Mouse (Mus musculus): ENCODE results near the gene C530008M17Rik. TPM values are rescaled to one million over a fixed set of nuclear protein-coding genes. Genes with fewer than 3 reads are reported as not detected.

C530008M17Rik gene
- total and polyA plus RNA-seq, 3 experiments, result 3.2 to 10.6 TPM; not detected in 1

DNA sequence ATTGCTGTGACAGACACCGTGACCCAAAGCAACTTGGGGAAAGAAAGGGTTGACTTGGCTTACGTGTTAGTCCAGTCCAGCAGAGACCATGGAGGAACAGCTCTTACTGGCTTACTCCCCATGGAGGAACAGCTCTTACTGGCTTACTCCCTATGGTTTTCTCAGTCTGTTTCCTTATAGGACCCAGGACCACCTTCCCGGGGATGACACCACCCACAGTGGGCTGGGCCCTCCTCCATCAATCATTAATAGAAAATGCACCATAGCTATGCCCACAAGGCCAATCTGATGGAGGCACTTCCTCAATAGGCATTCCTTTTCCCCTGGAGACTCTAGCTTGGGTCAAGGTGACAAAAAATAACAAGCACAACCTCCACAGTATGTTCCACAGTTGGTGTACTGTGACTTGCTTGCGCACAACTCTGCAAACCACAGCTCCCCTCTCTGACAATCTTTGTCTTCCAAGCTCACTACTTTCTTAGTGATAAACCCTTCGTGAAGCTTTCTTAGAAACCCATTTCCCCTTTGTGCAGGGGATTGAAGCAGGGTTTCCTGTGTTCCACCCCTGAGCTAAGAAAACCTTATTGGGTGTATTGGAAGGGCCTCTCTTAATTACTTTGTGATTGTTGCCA, 17.8 kb downstream of the C530008M17Rik start:
- Histone ChIP-seq H3K4me3 (ENCODE audit: control insufficient read depth in 1 of 2, insufficient read depth in 1 of 2, low read depth in 2 of 2, low read length in 2 of 2) (no peak overlapping the region), H3K27me3 (ENCODE audit: control insufficient read depth in 1 of 2, insufficient read depth in 2 of 2, low read length in 2 of 2) (no peaks in the 10 kb centered on the region), H3K27ac (ENCODE audit: control insufficient read depth, low read depth, low read length) (peak overlapping the region; percentile 2; the same call in 1 of the 2 replicates), H3K4me1 (ENCODE audit: control insufficient read depth in 1 of 2, insufficient read depth in 2 of 2, low read length in 2 of 2) (peaks cover 9 to 20% of the 10 kb centered on the region in 2 experiments; a peak in 3 of 4 replicates), H3K36me3 (ENCODE audit: control insufficient read depth in 1 of 2, insufficient read depth in 2 of 2, low read length in 2 of 2) (peaks cover 0 to 18% of the 10 kb centered on the region in 2 experiments; a peak in 2 of 4 replicates), H3K79me2 (ENCODE audit: control insufficient read depth, insufficient read depth, low read length, poor library complexity) (no peaks in the 10 kb centered on the region), H3K9me3 (replicated peaks; ENCODE audit: insufficient read depth, low read length) (no peaks in the 10 kb centered on the region), H3K9ac (ENCODE audit: control insufficient read depth, low read depth, low read length, poor library complexity, severe bottlenecking) (no peak overlapping the region)
- peak; percentile 70 for DNase-seq (ENCODE audit: low read depth, low spot score)
- TF ChIP-seq USF1 (IDR thresholded peaks at IDR 0.05; ENCODE audit: low read depth, low read length) (no peak), RAD21 (IDR thresholded peaks at IDR 0.05; ENCODE audit: low read depth, low read length) (no peak), EP300 (IDR thresholded peaks at IDR 0.05; ENCODE audit: low read depth in 1 of 2, low read length in 2 of 2) (peak; percentile 16 to 26; a peak in 2 of 4 replicates), TBP (IDR thresholded peaks at IDR 0.05; ENCODE audit: low read depth, low read length) (peak; percentile 76; the same call in 1 of the 2 replicates), UBTF (IDR thresholded peaks at IDR 0.05; ENCODE audit: borderline replicate concordance, insufficient read depth, low read depth, low read length) (no peak), MAZ (IDR thresholded peaks at IDR 0.05; ENCODE audit: low read depth, low read length) (no peak), GABPA (IDR thresholded peaks at IDR 0.05; ENCODE audit: low read depth, low read length) (no peak), RCOR1 (IDR thresholded peaks at IDR 0.05; ENCODE audit: low read depth, low read length) (peak; percentile 76), E2F4 (IDR thresholded peaks at IDR 0.05; ENCODE audit: borderline replicate concordance, low read depth, low read length) (no peak), CHD2 (IDR thresholded peaks at IDR 0.05; ENCODE audit: low read length) (no peak), TAL1 (IDR thresholded peaks at IDR 0.05; ENCODE audit: low read length) (peak; percentile 33), TCF12 (IDR thresholded peaks at IDR 0.05; ENCODE audit: low read depth, low read length) (no peak), GATA1 (IDR thresholded peaks at IDR 0.05; ENCODE audit: low read depth, low read length) (0 out of 2 replicates have a peak, but pooled peaks have one; percentile 36)

DNA sequence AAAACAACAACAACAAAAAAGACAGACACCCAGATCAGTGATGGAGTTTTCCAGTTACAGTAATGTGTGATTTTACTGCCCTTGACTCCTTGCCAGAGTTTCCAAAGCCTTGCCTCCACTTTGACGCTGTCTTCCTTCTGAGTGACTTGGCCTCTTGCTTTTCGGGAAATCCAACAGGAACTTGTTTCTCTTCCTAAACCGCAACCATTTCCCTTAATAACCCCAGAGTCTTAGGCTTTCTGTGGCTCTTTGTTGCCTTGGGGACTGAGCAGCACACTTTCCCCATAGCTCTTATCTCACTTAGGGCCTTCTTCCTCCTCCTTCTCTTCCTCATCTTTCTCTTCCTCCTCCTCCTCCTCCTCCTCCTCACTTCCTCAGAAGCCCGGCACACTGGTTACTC, 19.1 kb downstream of the C530008M17Rik start:
- H3K27me3 ChIP-seq (ENCODE audit: control insufficient read depth in 1 of 2, insufficient read depth in 2 of 2, low read length in 2 of 2), result no peaks in the 10 kb centered on the region
- H3K9ac ChIP-seq (ENCODE audit: control insufficient read depth, low read depth, low read length, poor library complexity, severe bottlenecking), result no peak overlapping the region
- peaks cover 0 to 18% of the 10 kb centered on the region in 2 experiments; a peak in 2 of 4 replicates for H3K36me3 ChIP-seq (ENCODE audit: control insufficient read depth in 1 of 2, insufficient read depth in 2 of 2, low read length in 2 of 2)
- no peak overlapping the region for H3K4me3 ChIP-seq (ENCODE audit: control insufficient read depth in 1 of 2, insufficient read depth in 1 of 2, low read depth in 2 of 2, low read length in 2 of 2)
- DNase-seq (ENCODE audit: low read depth, low spot score), result peak; percentile 64
- H3K79me2 ChIP-seq (ENCODE audit: control insufficient read depth, insufficient read depth, low read length, poor library complexity), result no peaks in the 10 kb centered on the region
- H3K27ac ChIP-seq (ENCODE audit: control insufficient read depth, low read depth, low read length), result peak overlapping the region; percentile 8; the same call in 1 of the 2 replicates
- peaks cover 9 to 20% of the 10 kb centered on the region in 2 experiments; a peak in 3 of 4 replicates for H3K4me1 ChIP-seq (ENCODE audit: control insufficient read depth in 1 of 2, insufficient read depth in 2 of 2, low read length in 2 of 2)
- H3K9me3 ChIP-seq (replicated peaks; ENCODE audit: insufficient read depth, low read length), result no peaks in the 10 kb centered on the region
- TF ChIP-seq MXI1 (IDR thresholded peaks at IDR 0.05; ENCODE audit: low read depth, low read length) (peak; percentile 59; the same call in 1 of the 2 replicates), TBP (IDR thresholded peaks at IDR 0.05; ENCODE audit: low read depth, low read length) (no peak), GATA1 (IDR thresholded peaks at IDR 0.05; ENCODE audit: low read depth, low read length) (peak; percentile 67), EP300 (IDR thresholded peaks at IDR 0.05; ENCODE audit: low read depth in 1 of 2, low read length in 2 of 2) (peak in 1 of 2 experiments; percentile 59; a peak in 2 of 4 replicates), BHLHE40 (IDR thresholded peaks at IDR 0.05; ENCODE audit: borderline replicate concordance, low read depth, low read length) (0 out of 2 replicates have a peak, but pooled peaks have one; percentile 19)
